Mouse (Mus musculus) ES-E14 (cell line): ENCODE data around the gene Vps37b. TPM values are rescaled to one million over a fixed set of nuclear protein-coding genes. Genes with fewer than 3 reads are reported as not detected.

Source experiments
- DNase-seq: peaks from one replicate; pipeline ENCODE4 v3.0.0-alpha.2; 2013; ENCODE audit warnings: low read depth, low spot score
- H3K27ac ChIP-seq: 2 replicates; pipeline ENCODE4 v1.5.1; 2012; ENCODE audit warnings: low read depth, mild to moderate bottlenecking, low read length, moderate library complexity, mixed read lengths; ENCODE audit not compliant: poor library complexity, insufficient read depth, severe bottlenecking
- H3K36me3 ChIP-seq: 2 replicates; pipeline ENCODE4 v1.6.1; 2012; ENCODE audit warnings: mild to moderate bottlenecking, low read length, moderate library complexity, mixed read lengths; ENCODE audit not compliant: control insufficient read depth, poor library complexity, insufficient read depth, severe bottlenecking
- H3K4me1 ChIP-seq, 2 experiments: fragments of 150-350 bp in 1 of 2; sonication (generic) in 1 of 2; 2 replicates each; pipeline ENCODE4 v1.6.1; 2012; ENCODE audit warnings: low read length in 2 of 2, mild to moderate bottlenecking in 1 of 2, mixed read lengths in 1 of 2; ENCODE audit not compliant: control insufficient read depth in 2 of 2, insufficient read depth in 2 of 2, poor library complexity in 1 of 2
- H3K4me3 ChIP-seq, 2 experiments: fragments of 150-350 bp in 1 of 2; sonication (generic) in 1 of 2; 2 replicates each; pipeline ENCODE4 v1.5.1; 2012; ENCODE audit warnings: low read length in 2 of 2, low read depth in 1 of 2, mild to moderate bottlenecking in 1 of 2, mixed read lengths in 1 of 2; ENCODE audit not compliant: insufficient read depth in 1 of 2, poor library complexity in 1 of 2, severe bottlenecking in 1 of 2
- H3K9ac ChIP-seq: 2 replicates; pipeline ENCODE4 v1.6.1; 2012; ENCODE audit warnings: low read depth, mild to moderate bottlenecking, low read length, mixed read lengths; ENCODE audit not compliant: poor library complexity, insufficient read depth, severe bottlenecking
- H3K9me3 ChIP-seq: fragments of 150-350 bp; sonication (generic); 2 replicates; pipeline ENCODE4 v1.6.1; 2012; ENCODE audit warnings: low read depth, mild to moderate bottlenecking, low read length; ENCODE audit not compliant: control insufficient read depth, insufficient read depth
- CHD2 ChIP-seq: IDR thresholded peaks from 2 replicates; pipeline ENCODE4 v1.6.1; 2014; ENCODE audit warnings: mild to moderate bottlenecking, low read depth, low read length, inconsistent platforms
- HCFC1 ChIP-seq: IDR thresholded peaks from 2 replicates; pipeline ENCODE4 v1.6.1; 2012; ENCODE audit warnings: low read length, inconsistent platforms, borderline replicate concordance; ENCODE audit not compliant: insufficient read depth
- MAFK ChIP-seq: IDR thresholded peaks from 2 replicates; pipeline ENCODE4 v1.6.1; 2014; ENCODE audit warnings: mild to moderate bottlenecking, low read depth, low read length, inconsistent platforms; ENCODE audit not compliant: insufficient read depth
- ZC3H11A ChIP-seq: IDR thresholded peaks from 2 replicates; pipeline ENCODE4 v1.6.1; 2012; ENCODE audit warnings: low read depth, mild to moderate bottlenecking, inconsistent platforms, low read length, borderline replicate concordance
- ZNF384 ChIP-seq: IDR thresholded peaks from 2 replicates; pipeline ENCODE4 v1.6.1; 2012; ENCODE audit warnings: low read depth, low read length, inconsistent platforms
- in situ Hi-C, 2 experiments: fragments of 600-800 bp; cut with MboI; formaldehyde crosslinking; loops; one replicate each; pipeline ENCODE4 v1.15.1; 2025; ENCODE audit warnings: low sequenced_read_pairs in 2 of 2, inconsistent platforms in 1 of 2; ENCODE audit not compliant: unreplicated experiment in 2 of 2
- total RNA-seq: library from RNA; depleted of rRNA; stranded (reverse); fragments of 300-350 nt; gene quantifications from 2 replicates; pipeline ENCODE4 v1.2.3, GENCODE M21; 2012; rRNA removed

Gene Vps37b
- total RNA-seq, 1 experiment = 7.7 TPM

DNA sequence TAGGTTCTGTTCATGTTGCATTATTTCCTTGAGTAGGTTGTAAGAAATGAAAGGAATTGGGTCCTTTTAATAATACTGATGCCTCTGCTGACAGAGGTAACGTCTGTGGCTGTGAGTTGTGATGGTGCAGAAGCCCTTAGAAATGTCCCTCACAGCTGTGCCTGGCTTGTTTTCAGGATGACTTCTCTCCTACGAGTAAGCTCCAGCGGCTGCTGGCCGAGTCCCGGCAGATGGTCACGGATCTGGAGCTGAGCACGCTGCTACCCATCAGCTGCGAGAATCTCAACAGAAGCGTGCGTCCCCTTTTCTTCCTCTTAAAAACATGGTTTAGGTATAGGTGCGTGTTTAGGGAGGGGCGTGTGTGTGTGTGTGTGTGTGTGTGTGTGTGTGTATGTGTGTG is 71.0 kb downstream of the Vps37b start:
- H3K4me3 ChIP-seq = no peak overlapping the region

DNA sequence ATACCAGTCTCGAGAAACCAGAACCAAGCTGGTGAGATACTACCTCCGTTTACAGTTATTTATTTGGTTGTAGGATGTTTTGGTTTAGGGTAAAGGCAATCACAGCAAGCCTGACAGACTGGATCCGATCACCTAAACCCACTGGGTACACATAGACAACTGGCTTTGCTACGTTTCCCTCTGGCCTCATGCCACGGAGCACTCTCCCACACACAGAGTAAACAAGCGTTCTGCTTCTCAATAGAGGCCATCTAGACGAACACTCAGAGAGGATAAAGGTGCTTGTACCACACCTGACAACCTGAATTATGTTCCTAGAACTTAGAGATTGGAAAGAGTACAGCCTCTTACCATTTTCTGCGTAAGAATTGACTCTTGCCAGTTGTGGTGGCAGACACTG is 71.9 kb downstream of the Vps37b start:
- no peak overlapping the region for H3K9ac ChIP-seq
- H3K4me1 ChIP-seq = peaks cover 0 to 4% of the 10 kb centered on the region in 2 experiments; a peak in 1 of 4 replicates
- no peak overlapping the region for H3K27ac ChIP-seq
- H3K36me3 ChIP-seq = no peaks in the 10 kb centered on the region
- no peak for TF ChIP-seq ZNF384
- no peak for TF ChIP-seq CHD2
- no peak for TF ChIP-seq ZC3H11A
- TF ChIP-seq MAFK = no peak
- no peak for DNase-seq
- no peak overlapping the region for H3K4me3 ChIP-seq
- H3K9me3 ChIP-seq = no peaks in the 10 kb centered on the region
- in situ Hi-C loops = no loop called here

More for the DNA sequence above, 71.0 kb downstream of the Vps37b start:
- H3K4me1 ChIP-seq = peaks cover 0 to 4% of the 10 kb centered on the region in 2 experiments; a peak in 1 of 4 replicates
- H3K9ac ChIP-seq = no peak overlapping the region
- in situ Hi-C loops = no loop called here
- no peak for TF ChIP-seq CHD2
- no peak for TF ChIP-seq HCFC1
- TF ChIP-seq ZNF384 = no peak
- no peak for TF ChIP-seq ZC3H11A
- no peak for TF ChIP-seq MAFK
- no peak for DNase-seq
- H3K27ac ChIP-seq = no peak overlapping the region
- H3K36me3 ChIP-seq = no peaks in the 10 kb centered on the region
- H3K9me3 ChIP-seq = no peaks in the 10 kb centered on the region

DNA sequence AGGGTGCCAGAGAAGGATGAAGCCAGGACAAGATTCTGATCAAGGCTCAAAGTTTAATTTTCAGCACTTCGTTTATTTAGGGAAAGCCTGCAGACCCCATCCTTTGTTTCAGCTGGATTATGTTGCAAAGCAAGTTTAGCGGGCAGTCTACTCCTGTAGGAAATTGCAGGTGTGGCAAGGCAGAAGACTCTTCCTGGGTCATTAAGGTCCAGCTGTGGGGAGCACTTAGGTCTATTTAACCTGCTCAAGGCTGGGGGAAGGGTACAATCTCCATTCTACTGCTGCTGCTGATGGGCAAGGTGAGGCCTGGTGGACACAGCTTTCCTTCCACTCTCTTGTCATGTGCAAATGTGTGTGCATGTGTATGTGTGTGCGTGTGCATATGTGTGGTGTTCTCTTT is 73.1 kb downstream of the Vps37b start:
- Histone ChIP-seq H3K4me3 (no peak overlapping the region), H3K9me3 (no peaks in the 10 kb centered on the region), H3K27ac (no peak overlapping the region), H3K4me1 (peaks cover 0 to 4% of the 10 kb centered on the region in 2 experiments; a peak in 1 of 4 replicates), H3K9ac (no peak overlapping the region), H3K36me3 (no peaks in the 10 kb centered on the region)
- no peak for DNase-seq
- in situ Hi-C loops = no loop called here
- TF ChIP-seq CHD2 = no peak
- no peak for TF ChIP-seq HCFC1
- TF ChIP-seq ZC3H11A = no peak
- TF ChIP-seq ZNF384 = no peak
- no peak for TF ChIP-seq MAFK

DNA sequence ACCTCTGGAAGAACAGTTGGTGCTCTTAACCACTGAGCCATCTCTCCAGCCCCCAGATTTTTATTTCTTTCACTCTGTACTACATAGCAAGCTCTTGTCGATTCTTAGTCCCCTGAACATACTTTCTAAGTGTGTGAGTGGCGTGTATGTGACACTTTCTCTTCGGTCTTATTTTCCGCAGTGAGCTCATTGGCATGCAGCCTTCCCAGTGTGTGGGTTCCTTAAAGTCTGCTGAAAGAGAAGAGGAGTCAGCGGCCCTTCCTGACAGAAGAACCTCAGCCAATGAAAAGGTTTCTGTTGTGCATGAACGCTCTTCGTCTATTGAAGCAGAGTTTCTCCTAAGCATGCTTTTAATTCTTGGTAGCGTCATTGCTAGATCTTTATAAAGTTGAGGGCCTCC is 74.9 kb downstream of the Vps37b start:
- Histone ChIP-seq H3K9me3 (no peaks in the 10 kb centered on the region), H3K4me1 (peaks cover 0 to 4% of the 10 kb centered on the region in 2 experiments; a peak in 1 of 4 replicates), H3K4me3 (no peak overlapping the region), H3K36me3 (no peaks in the 10 kb centered on the region), H3K27ac (no peak overlapping the region), H3K9ac (no peak overlapping the region)
- in situ Hi-C loops = no loop called here
- TF ChIP-seq HCFC1 = no peak
- no peak for TF ChIP-seq ZC3H11A
- TF ChIP-seq ZNF384 = no peak
- no peak for TF ChIP-seq CHD2
- no peak for TF ChIP-seq MAFK
- DNase-seq = no peak

Other genes starting within 250 kb of the Vps37b start
- gene Hcar2, start 166.8 kb downstream of the Vps37b start, total RNA-seq = not detected in 2 replicates
- gene Hcar1, start 152.2 kb downstream of the Vps37b start, total RNA-seq = not detected in 2 replicates
- 59.5 and 78.2 TPM in 2 replicates for gene Denr, start 125.1 kb downstream of the Vps37b start, total RNA-seq
- gene Gm43518, start 104.9 kb downstream of the Vps37b start, total RNA-seq = 1.3 TPM in 1 of 2 replicates, not detected in the other
- gene Ccdc62, start 101.6 kb downstream of the Vps37b start, total RNA-seq = 5.3 and 6.3 TPM in 2 replicates
- 9.7 and 20.8 TPM in 2 replicates for gene Hip1r, start 58.6 kb downstream of the Vps37b start, total RNA-seq
- 0.76 and 0.95 TPM in 2 replicates for gene Abcb9, start 63.5 kb upstream of the Vps37b start, total RNA-seq
- gene Ogfod2, start 80.0 kb upstream of the Vps37b start, total RNA-seq = 7.8 and 14.0 TPM in 2 replicates
- gene Arl6ip4, start 83.8 kb upstream of the Vps37b start, total RNA-seq = 33.1 and 37.9 TPM in 2 replicates
- 6.6 and 7.2 TPM in 2 replicates for gene Pitpnm2, start 217.5 kb upstream of the Vps37b start, total RNA-seq